Mouse (Mus musculus) small intestine, adult 2 months (tissue): ENCODE measurements around the gene Zkscan2. TPM values are rescaled to one million over a fixed set of nuclear protein-coding genes. Genes with fewer than 3 reads are reported as not detected.

Source experiments
- H3K27ac ChIP-seq: fragments of 200-500 bp; 2 replicates; pipeline ENCODE4 v1.5.1; 2012; ENCODE audit warnings: low read depth, low read length, control low read depth, inconsistent platforms; ENCODE audit not compliant: insufficient read depth
- H3K27me3 ChIP-seq: fragments of 200-500 bp; 2 replicates; pipeline ENCODE4 v1.6.1; 2012; ENCODE audit warnings: mild to moderate bottlenecking, moderate library complexity, low read length, inconsistent platforms; ENCODE audit not compliant: control insufficient read depth, insufficient read depth
- H3K36me3 ChIP-seq: fragments of 200-500 bp; 2 replicates; pipeline ENCODE4 v1.6.1; 2012; ENCODE audit warnings: mild to moderate bottlenecking, low read length, control low read depth, inconsistent platforms; ENCODE audit not compliant: control insufficient read depth, insufficient read depth
- H3K4me1 ChIP-seq: fragments of 200-500 bp; 2 replicates; pipeline ENCODE4 v1.6.1; 2012; ENCODE audit warnings: low read length, inconsistent platforms, mixed read lengths; ENCODE audit not compliant: control insufficient read depth, insufficient read depth, insufficient read length
- H3K4me3 ChIP-seq: fragments of 200-500 bp; 2 replicates; pipeline ENCODE4 v1.5.1; 2012; ENCODE audit warnings: low read depth, mild to moderate bottlenecking, control low read depth, inconsistent platforms, low read length, moderate library complexity
- CTCF ChIP-seq: fragments of 200-500 bp; IDR thresholded peaks from 2 replicates; pipeline ENCODE4 v1.5.1; 2012; ENCODE audit warnings: low read depth, mild to moderate bottlenecking, control low read depth, inconsistent platforms, low read length, moderate library complexity, mixed read lengths; ENCODE audit not compliant: insufficient replicate concordance, insufficient read length; ENCODE audit errors: extremely low read depth
- POLR2A ChIP-seq: fragments of 200-500 bp; IDR thresholded peaks from 2 replicates; pipeline ENCODE4 v1.6.1; 2012; ENCODE audit warnings: low read depth, mild to moderate bottlenecking, control low read depth, inconsistent platforms, low read length, moderate library complexity
- WGBS: fragments of 180-500 bp; shearing (Covaris S2); methylation state at CpG from one replicate; pipeline ENCODE4 v1.1.7; 2018; 5-methylcytosine and 5-hydroxymethylcytosine counted together
- polyA plus RNA-seq: library from polyadenylated mRNA; depleted of rRNA; stranded (reverse); fragments of >200 nt; gene quantifications from 2 replicates; pipeline ENCODE4 v1.2.3, GENCODE M21; 2012; rRNA removed

The Zkscan2 gene
- polyA plus RNA-seq, 1 experiment: 0.01 TPM

- WGBS: 38% methylated on average over 2 of the region's 2 CpGs
- Histone ChIP-seq H3K36me3 (no peaks in the 10 kb centered on the region), H3K27me3 (no peaks in the 10 kb centered on the region), H3K4me1 (peaks cover 18% of the 10 kb centered on the region; the same call in 1 of the 2 replicates), H3K27ac (no peak overlapping the region), H3K4me3 (no peak overlapping the region)
- TF ChIP-seq POLR2A: no peak
These were observed 51.5 kb downstream of the Zkscan2 start for GRCm38 (mm10) chr7:123448794-123449193.

DNA sequence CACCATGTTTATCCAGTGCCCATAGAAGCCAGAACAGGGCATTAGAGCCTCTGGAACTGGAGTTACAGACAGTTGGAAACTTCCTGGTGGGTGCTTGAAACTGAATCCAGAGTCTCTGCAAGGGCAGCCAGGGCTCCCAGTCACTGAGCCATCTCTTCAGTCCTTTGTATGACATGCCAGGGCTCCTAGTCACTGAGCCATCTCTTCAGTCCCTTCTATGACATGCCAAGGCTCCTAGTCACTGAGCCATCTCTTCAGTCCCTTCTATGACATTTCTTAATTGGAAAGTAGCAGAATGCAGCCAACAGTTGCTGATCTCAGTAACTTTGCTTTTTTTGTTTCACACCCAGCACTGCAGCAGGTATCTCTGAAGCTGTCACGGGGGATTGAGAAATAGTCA lies 58.2 kb downstream of the Zkscan2 start:
- Histone ChIP-seq H3K27me3 (no peaks in the 10 kb centered on the region), H3K36me3 (no peaks in the 10 kb centered on the region), H3K4me3 (no peak overlapping the region), H3K27ac (no peak overlapping the region), H3K4me1 (peaks cover 13% of the 10 kb centered on the region; the same call in 1 of the 2 replicates)
- 79% methylated on average over 1 of the region's 1 CpGs for whole genome bisulfite sequencing
- no peak for TF ChIP-seq CTCF
- TF ChIP-seq POLR2A: no peak

GRCm38 (mm10) chr7:123431206-123431605 lies 69.0 kb downstream of the Zkscan2 start:
- 85% methylated on average over 4 of the region's 4 CpGs for WGBS
- Histone ChIP-seq H3K36me3 (peaks cover 9% of the 10 kb centered on the region; the same call in 1 of the 2 replicates), H3K4me1 (peaks cover 15% of the 10 kb centered on the region), H3K27ac (no peak overlapping the region), H3K4me3 (no peak overlapping the region), H3K27me3 (no peaks in the 10 kb centered on the region)
- no peak for TF ChIP-seq CTCF

DNA sequence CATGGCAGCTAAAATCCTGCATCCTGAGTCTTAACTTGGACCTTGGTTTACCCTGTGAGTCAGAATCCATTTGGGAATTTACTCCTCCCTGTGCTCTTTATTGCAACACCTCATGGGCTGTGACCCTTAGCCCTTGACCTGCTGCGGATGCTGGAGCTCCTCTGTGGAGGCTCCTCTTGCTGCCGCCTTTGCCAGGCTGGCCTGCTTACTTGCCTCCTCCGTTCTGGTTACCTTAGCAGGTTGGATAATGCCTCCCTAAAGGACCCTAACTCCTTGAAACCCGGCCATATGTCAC lies 69.9 kb downstream of the Zkscan2 start:
- no peaks in the 10 kb centered on the region for H3K27me3 ChIP-seq
- H3K4me3 ChIP-seq: no peak overlapping the region
- whole genome bisulfite sequencing: 70% methylated on average over 4 of the region's 4 CpGs
- peaks cover 10% of the 10 kb centered on the region; the same call in 1 of the 2 replicates for H3K36me3 ChIP-seq
- no peak for TF ChIP-seq CTCF
- no peak for TF ChIP-seq POLR2A
- H3K27ac ChIP-seq: peak overlapping the region; percentile 78
- H3K4me1 ChIP-seq: peaks cover 15% of the 10 kb centered on the region

- Histone ChIP-seq H3K4me1 (peaks cover 15% of the 10 kb centered on the region), H3K27ac (peak overlapping the region; percentile 78), H3K4me3 (no peak overlapping the region), H3K27me3 (no peaks in the 10 kb centered on the region), H3K36me3 (peaks cover 10% of the 10 kb centered on the region; the same call in 1 of the 2 replicates)
- no peak for TF ChIP-seq CTCF
- no peak for TF ChIP-seq POLR2A
- 26% methylated on average over 8 of the region's 8 CpGs for WGBS
These were observed 70.4 kb downstream of the Zkscan2 start for GRCm38 (mm10) chr7:123429624-123430410.

Other genes with a start within 250 kb of the Zkscan2 start
- 21.5 and 21.6 TPM in 2 replicates for gene Lcmt1, start 130.7 kb downstream of the Zkscan2 start, polyA plus RNA-seq
- 24.7 and 69.8 TPM in 2 replicates for gene Arhgap17, start 130.5 kb downstream of the Zkscan2 start, polyA plus RNA-seq
- 0.20 and 7.8 TPM in 2 replicates for gene Aqp8, start 38.2 kb downstream of the Zkscan2 start, polyA plus RNA-seq